Mouse (Mus musculus) liver, embryonic 14.5 days (tissue): Measurements from ENCODE around the gene Hormad2.

Source experiments
- CTCF ChIP-seq: IDR thresholded peaks from 2 replicates; pipeline ENCODE4 v1.5.1; 2016; ENCODE audit warnings: antibody characterized with exemption, low read depth, control low read depth
- EP300 ChIP-seq: IDR thresholded peaks from 2 replicates; pipeline ENCODE4 v1.6.1; 2016; ENCODE audit warnings: antibody characterized with exemption, low read depth

DNA sequence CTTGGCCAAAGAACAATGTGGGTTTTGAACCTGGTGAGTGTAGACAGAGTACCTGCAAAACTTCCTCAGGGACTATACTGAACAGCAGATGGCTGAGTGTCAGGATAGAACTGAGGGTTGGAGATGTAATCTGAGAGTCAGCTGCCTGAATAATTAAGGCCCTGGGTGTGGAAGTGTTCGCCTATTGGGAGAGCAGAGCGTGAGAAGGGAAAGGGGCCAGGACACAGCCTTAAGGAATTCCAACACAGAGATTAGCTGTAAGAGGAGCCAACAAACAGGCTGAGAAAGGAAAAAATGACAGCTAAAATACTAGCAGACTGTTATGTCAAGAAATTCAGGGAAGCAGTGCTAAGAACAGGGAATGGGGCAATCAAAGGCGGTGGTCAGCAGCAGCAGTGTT is 88.3 kb downstream of the Hormad2 start:
- TF ChIP-seq CTCF (no peak), EP300 (no peak)
